In genomic region chr4:152185510-152186204, GRCm38 (mm10) we compare ENCODE assay signal across 8 mouse cellular contexts. TPM values are rescaled to one million over a fixed set of nuclear protein-coding genes. Genes with fewer than 3 reads are reported as not detected.
DNase-seq lines count a peak whose midpoint lies in the region; ATAC-seq lines count a peak whose summit lies in the region.

No protein-coding gene starts in this region.

- H3K36me3 ChIP-seq in embryonic facial prominence, embryonic 13.5 days, result no peaks in the 10 kb centered on the region
- no peaks in the 10 kb centered on the region for H3K36me3 ChIP-seq in liver, embryonic 16.5 days (ENCODE audit: control insufficient read depth, insufficient read depth)

- H3K27me3 ChIP-seq in embryonic facial prominence, embryonic 13.5 days, result no peaks in the 10 kb centered on the region
- H3K27me3 ChIP-seq in liver, embryonic 16.5 days (ENCODE audit: control insufficient read depth, insufficient read depth, low read depth, low read length), result no peaks in the 10 kb centered on the region

- peak overlapping the region; percentile 66 for H3K9ac ChIP-seq in embryonic facial prominence, embryonic 13.5 days
- H3K9ac ChIP-seq in liver, embryonic 16.5 days (ENCODE audit: low read depth, low read length), result no peak overlapping the region; the same call in 1 of the 2 replicates

- intact Hi-C loops in heart, postnatal 36 days (cut with DNase I), result loop anchor here (2.0 kb wide), 1 partner anchor 27 kb away; no protein-coding TSS in a partner anchor

- H3K4me3 ChIP-seq in embryonic facial prominence, embryonic 13.5 days, result peak overlapping the region; percentile 33
- no peak overlapping the region for H3K4me3 ChIP-seq in liver, embryonic 16.5 days (ENCODE audit: low read depth, low read length)

- peaks cover 34% of the 10 kb centered on the region for H3K4me1 ChIP-seq in embryonic facial prominence, embryonic 13.5 days
- H3K4me1 ChIP-seq in liver, embryonic 16.5 days (ENCODE audit: control insufficient read depth, low read depth, low read length), result peaks cover 32% of the 10 kb centered on the region

- peak overlapping the region; percentile 92 for H3K27ac ChIP-seq in embryonic facial prominence, embryonic 13.5 days
- H3K27ac ChIP-seq in liver, embryonic 16.5 days (ENCODE audit: low read length), result peak overlapping the region; percentile 35; the same call in 1 of the 2 replicates

- peak; percentile 77 for ATAC-seq in embryonic facial prominence, embryonic 13.5 days (ENCODE audit: insufficient number of reproducible peaks, insufficient read depth, low FRiP score, low TSS enrichment, low read depth)
- ATAC-seq in liver, embryonic 16.5 days (ENCODE audit: low read depth), result peak; percentile 22; the same call in 1 of the 2 replicates

- 3% methylated on average over 19 of the region's 19 CpGs for WGBS in embryonic facial prominence, embryonic 13.5 days
- WGBS in liver, embryonic 16.5 days (ENCODE audit: insufficient replicate concordance), result 8% methylated on average over 19 of the region's 19 CpGs

- H3K4me2 ChIP-seq in embryonic facial prominence, embryonic 13.5 days, result peak overlapping the region; percentile 61
- H3K4me2 ChIP-seq in liver, embryonic 16.5 days (ENCODE audit: low read depth, low read length), result peak overlapping the region; percentile 30

- no peaks in the 10 kb centered on the region for H3K9me3 ChIP-seq in embryonic facial prominence, embryonic 13.5 days
- no peaks in the 10 kb centered on the region for H3K9me3 ChIP-seq in liver, embryonic 16.5 days (replicated peaks; ENCODE audit: control insufficient read depth, low read length)

- DNase-seq in thymus, postnatal 25 days, result peak; percentile 41
- DNase-seq in thymus, postnatal 0 days (ENCODE audit: low spot score), result no peak
- DNase-seq in heart, postnatal 36 days, result peak; percentile 54 to 65
- DNase-seq in retina, postnatal 1 day, result peak; percentile 69
- DNase-seq in spleen, adult 18-20 months, result no peak
- no peak for DNase-seq in cerebellum, postnatal 36 days

RNA-seq across cellular contexts. Expression of gene Acot7, which starts 7.7 kb away (rescaled TPM):
- 65.1 and 98.8 TPM in 2 replicates for polyA plus RNA-seq in thymus, postnatal 0 days (2015; fragmentation: Nextera tagmentation; extraction: Ambion mirVana)
- polyA plus RNA-seq in embryonic facial prominence, embryonic 13.5 days (2015; fragmentation: Nextera tagmentation; extraction: Ambion mirVana), result 48.5 and 54.1 TPM in 2 replicates
- total RNA-seq in heart, postnatal 36 days (2021), result 10 to 100 TPM; 58.7 to 59.1 TPM
- polyA plus RNA-seq in liver, embryonic 16.5 days (2015; fragmentation: Nextera tagmentation; extraction: Ambion mirVana), result 11.9 and 12.0 TPM in 2 replicates

RNA-seq across cellular contexts. Expression of gene Hes2, which starts 27.0 kb away (rescaled TPM):
- 0.21 TPM in 1 of 2 replicates, not detected in the other for polyA plus RNA-seq in thymus, postnatal 0 days (2015; fragmentation: Nextera tagmentation; extraction: Ambion mirVana)
- polyA plus RNA-seq in embryonic facial prominence, embryonic 13.5 days (2015; fragmentation: Nextera tagmentation; extraction: Ambion mirVana), result 0.10 TPM in 1 of 2 replicates, not detected in the other
- not detected for total RNA-seq in heart, postnatal 36 days (2021)
- polyA plus RNA-seq in liver, embryonic 16.5 days (2015; fragmentation: Nextera tagmentation; extraction: Ambion mirVana), result not detected in 2 replicates

RNA-seq across cellular contexts. Expression of gene Espn, which starts 33.5 kb away (rescaled TPM):
- polyA plus RNA-seq in thymus, postnatal 0 days (2015; fragmentation: Nextera tagmentation; extraction: Ambion mirVana), result 3.2 and 3.6 TPM in 2 replicates
- polyA plus RNA-seq in embryonic facial prominence, embryonic 13.5 days (2015; fragmentation: Nextera tagmentation; extraction: Ambion mirVana), result 3.4 and 5.9 TPM in 2 replicates
- 1 to 10 TPM; 1.8 to 2.7 TPM for total RNA-seq in heart, postnatal 36 days (2021)
- 1.1 and 2.3 TPM in 2 replicates for polyA plus RNA-seq in liver, embryonic 16.5 days (2015; fragmentation: Nextera tagmentation; extraction: Ambion mirVana)

Comparison
In these comparisons a context has a peak if more than half of its experiments do, and no peak if none do; other contexts are left out.
1. DNase-seq: peak in thymus, postnatal 25 days (single experiment), heart, postnatal 36 days (2 of 2) and retina, postnatal 1 day (single experiment); none in thymus, postnatal 0 days (single experiment), spleen, adult 18-20 months (0 of 2) and cerebellum, postnatal 36 days (0 of 2).